Mouse (Mus musculus): Measurements from ENCODE around the gene Jade1.
A peak's percentile ranks its signal among the peaks of the same experiment; 100 is the strongest.

The Jade1 gene

GRCm38 (mm10) chr3:41555491-41556381 lies at the start of gene Jade1:
Gene Jade1, plus strand, starts transcription at chr3:41555731.
- DNase-seq (ENCODE audit: low read depth, low spot score): peak; percentile 94

- no peak for DNase-seq (ENCODE audit: low read depth, low spot score)
Measured at GRCm38 (mm10) chr3:41509441-41509840, 46.1 kb upstream of the Jade1 start.

GRCm38 (mm10) chr3:41510191-41510590 lies 45.3 kb upstream of the Jade1 start:
- no peak for DNase-seq (ENCODE audit: low read depth, low spot score)

- DNase-seq (ENCODE audit: low read depth, low spot score): no peak
Measured at GRCm38 (mm10) chr3:41510750-41511149, 44.8 kb upstream of the Jade1 start.

GRCm38 (mm10) chr3:41514003-41514402 lies 41.5 kb upstream of the Jade1 start:
- DNase-seq (ENCODE audit: low read depth, low spot score): no peak

GRCm38 (mm10) chr3:41514683-41515305 lies 40.7 kb upstream of the Jade1 start:
- no peak for DNase-seq (ENCODE audit: low read depth, low spot score)

- DNase-seq (ENCODE audit: low read depth, low spot score): no peak
Measured at GRCm38 (mm10) chr3:41516961-41517518, 38.5 kb upstream of the Jade1 start.

GRCm38 (mm10) chr3:41520925-41521324 lies 34.6 kb upstream of the Jade1 start:
- DNase-seq (ENCODE audit: low read depth, low spot score): no peak

- no peak for DNase-seq (ENCODE audit: low read depth, low spot score)
Measured at GRCm38 (mm10) chr3:41521733-41522132, 33.8 kb upstream of the Jade1 start.

GRCm38 (mm10) chr3:41522226-41523005 lies 33.1 kb upstream of the Jade1 start:
- peak; percentile 56 for DNase-seq (ENCODE audit: low read depth, low spot score)

GRCm38 (mm10) chr3:41523006-41523375 lies 32.5 kb upstream of the Jade1 start:
- DNase-seq (ENCODE audit: low read depth, low spot score): no peak

- no peak for DNase-seq (ENCODE audit: low read depth, low spot score)
Measured at GRCm38 (mm10) chr3:41523460-41523859, 32.1 kb upstream of the Jade1 start.

- peak; percentile 92 for DNase-seq (ENCODE audit: low read depth, low spot score)
Measured at GRCm38 (mm10) chr3:41528291-41528969, 27.1 kb upstream of the Jade1 start.

- DNase-seq (ENCODE audit: low read depth, low spot score): no peak
Measured at GRCm38 (mm10) chr3:41530156-41530555, 25.4 kb upstream of the Jade1 start.

- no peak for DNase-seq (ENCODE audit: low read depth, low spot score)
Measured at GRCm38 (mm10) chr3:41531541-41531940, 24.0 kb upstream of the Jade1 start.

GRCm38 (mm10) chr3:41532109-41532508 lies 23.4 kb upstream of the Jade1 start:
- DNase-seq (ENCODE audit: low read depth, low spot score): no peak

GRCm38 (mm10) chr3:41533660-41534059 lies 21.9 kb upstream of the Jade1 start:
- DNase-seq (ENCODE audit: low read depth, low spot score): no peak

- DNase-seq (ENCODE audit: low read depth, low spot score): no peak
Measured at GRCm38 (mm10) chr3:41537957-41538356, 17.6 kb upstream of the Jade1 start.

GRCm38 (mm10) chr3:41541313-41541712 lies 14.2 kb upstream of the Jade1 start:
- DNase-seq (ENCODE audit: low read depth, low spot score): peak; percentile 67

- no peak for DNase-seq (ENCODE audit: low read depth, low spot score)
Measured at GRCm38 (mm10) chr3:41544451-41544850, 11.1 kb upstream of the Jade1 start.

GRCm38 (mm10) chr3:41547289-41547688 lies 8.2 kb upstream of the Jade1 start:
- no peak for DNase-seq (ENCODE audit: low read depth, low spot score)
